Mouse (Mus musculus) forebrain, embryonic 15.5 days (tissue): Measurements from ENCODE around the gene 9330161L09Rik. TPM values are rescaled to one million over a fixed set of nuclear protein-coding genes. Genes with fewer than 3 reads are reported as not detected.
"Not testable (repeated sequence)": the region's sequence is repeated elsewhere in the genome, so short reads cannot be mapped to it uniquely, and the experiment has no call there.

ENCODE experiments used
- ATAC-seq: fragments of 200-750 bp; cut with Nextera tagmentation; replicated peaks from 2 replicates; pipeline ENCODE4 v1.8.0; 2017; ENCODE audit warnings: mild to moderate bottlenecking, moderate TSS enrichment, moderate library complexity
- H3K27ac ChIP-seq: fragments of 300-500 bp; sonication (generic); replicated peaks from 2 replicates; pipeline ENCODE4 v1.5.1; 2015; ENCODE audit warnings: mild to moderate bottlenecking, inconsistent platforms
- H3K27me3 ChIP-seq: fragments of 300-500 bp; sonication (generic); 2 replicates; pipeline ENCODE4 v1.6.1; 2015; ENCODE audit warnings: inconsistent platforms
- H3K36me3 ChIP-seq: fragments of 300-500 bp; sonication (generic); 2 replicates; pipeline ENCODE4 v1.6.1; 2015; ENCODE audit warnings: mild to moderate bottlenecking, inconsistent platforms
- H3K4me1 ChIP-seq: fragments of 300-500 bp; sonication (generic); 2 replicates; pipeline ENCODE4 v1.6.1; 2015; ENCODE audit warnings: inconsistent platforms
- H3K4me2 ChIP-seq: fragments of 300-500 bp; sonication (generic); replicated peaks from 2 replicates; pipeline ENCODE4 v1.6.1; 2015; ENCODE audit warnings: mild to moderate bottlenecking, inconsistent platforms
- H3K4me3 ChIP-seq: fragments of 300-500 bp; sonication (generic); 2 replicates; pipeline ENCODE4 v1.5.1; 2015; ENCODE audit warnings: mild to moderate bottlenecking, inconsistent platforms
- H3K9ac ChIP-seq: fragments of 300-500 bp; sonication (generic); replicated peaks from 2 replicates; pipeline ENCODE4 v1.6.1; 2015; ENCODE audit warnings: mild to moderate bottlenecking, inconsistent platforms
- H3K9me3 ChIP-seq: fragments of 300-500 bp; sonication (generic); 2 replicates; pipeline ENCODE4 v1.6.1; 2016; ENCODE audit warnings: inconsistent platforms
- WGBS: fragments of 180-500 bp; shearing (Covaris S2); methylation state at CpG from one replicate; pipeline ENCODE4 v1.1.7; 2015; ENCODE audit warnings: mixed read lengths; 5-methylcytosine and 5-hydroxymethylcytosine counted together
- polyA plus RNA-seq: library from polyadenylated mRNA; unstranded; fragments of >200 nt; fragmentation: Nextera tagmentation; extraction: Ambion mirVana; gene quantifications from 2 replicates; pipeline ENCODE4 v1.2.1, GENCODE M21; 2015

Gene 9330161L09Rik
- polyA plus RNA-seq, result 0.69 and 1.1 TPM in 2 replicates

DNA sequence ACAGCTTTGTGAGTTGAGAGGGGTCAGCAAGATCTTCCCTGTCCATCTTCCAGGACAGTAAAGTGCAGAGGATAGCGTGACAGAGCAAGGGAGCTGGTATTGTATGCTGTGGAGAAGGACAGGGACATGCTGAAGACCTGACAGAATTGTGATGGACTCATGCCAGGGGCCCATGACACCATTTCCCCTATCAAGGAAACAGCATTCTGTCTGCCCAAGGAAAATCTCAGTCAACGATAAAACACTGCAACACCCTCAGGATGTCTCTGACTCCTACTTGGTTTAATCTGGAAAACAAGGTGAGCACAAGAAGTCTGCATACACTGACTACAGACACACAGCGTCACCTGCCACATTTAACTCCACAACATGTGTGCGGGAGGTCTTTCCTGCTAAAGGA lies at the start of gene 9330161L09Rik:
TSS of gene 9330161L09Rik (minus strand) at position 101 of the 400 bp plus-strand sequence.
- peaks cover 85% of the 10 kb centered on the region for H3K36me3 ChIP-seq
- H3K27me3 ChIP-seq, result no peaks in the 10 kb centered on the region
- H3K4me3 ChIP-seq, result no peak within 1 kb of the TSS
- no peaks in the 10 kb centered on the region for H3K9me3 ChIP-seq
- no peak within 1 kb of the TSS for H3K27ac ChIP-seq
- ATAC-seq, result no peak
- H3K9ac ChIP-seq, result no peak within 1 kb of the TSS
- WGBS, result 97% methylated on average over 4 of the region's 4 CpGs
- no peaks in the 10 kb centered on the region for H3K4me1 ChIP-seq
- no peak within 1 kb of the TSS for H3K4me2 ChIP-seq

DNA sequence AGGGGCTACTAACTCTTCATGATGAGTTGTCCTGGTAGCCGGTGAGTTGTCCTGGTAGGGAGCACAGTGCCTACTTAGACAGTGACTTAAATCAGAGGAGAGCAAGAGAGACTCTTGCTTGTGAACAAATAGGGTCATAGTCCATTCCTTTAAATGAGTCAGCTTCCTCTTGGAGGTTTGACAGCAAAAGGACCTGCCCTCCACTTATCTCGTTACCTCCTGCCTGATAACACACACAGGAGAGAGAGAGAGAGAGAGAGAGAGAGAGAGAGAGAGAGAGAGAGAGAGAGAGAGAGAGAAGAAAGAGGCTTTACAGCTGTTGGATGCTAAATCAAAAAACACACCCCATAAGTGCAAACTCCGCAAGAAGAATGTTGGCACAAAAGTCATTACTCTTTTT lies 49.5 kb upstream of the 9330161L09Rik start, which contains the start of gene Ifi27l2b:
TSS of gene Ifi27l2b (minus strand) at position 84 of the 400 bp plus-strand sequence.
- no peak within 1 kb of the TSS for H3K27ac ChIP-seq
- no peaks in the 10 kb centered on the region for H3K4me1 ChIP-seq
- H3K36me3 ChIP-seq, result no peaks in the 10 kb centered on the region
- no peaks in the 10 kb centered on the region for H3K9me3 ChIP-seq
- 69% methylated on average over 3 of the region's 3 CpGs for WGBS
- no peaks in the 10 kb centered on the region for H3K27me3 ChIP-seq
- no peak within 1 kb of the TSS for H3K9ac ChIP-seq
- H3K4me2 ChIP-seq, result no peak within 1 kb of the TSS
- H3K4me3 ChIP-seq, result no peak within 1 kb of the TSS
- no peak for ATAC-seq

DNA sequence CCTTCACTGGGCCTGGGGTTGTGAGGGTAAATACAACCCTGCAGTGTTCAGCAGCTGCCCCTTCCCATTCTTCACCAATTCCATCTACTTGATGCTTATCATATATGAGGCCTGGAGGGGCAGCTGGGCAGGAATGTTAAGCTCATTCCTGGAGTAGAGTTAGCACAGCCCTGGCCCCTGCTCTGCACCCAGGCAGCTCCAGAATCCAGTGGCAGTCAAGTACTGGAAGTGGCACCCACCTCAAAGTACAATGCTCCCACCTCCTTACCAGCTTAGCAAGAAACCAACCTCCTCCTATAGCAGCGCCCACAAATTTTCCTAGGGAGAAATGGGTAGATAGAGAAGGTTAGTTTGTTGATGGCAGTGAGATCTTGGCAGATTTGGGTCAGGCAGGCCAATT lies 49.1 kb upstream of the 9330161L09Rik start:
- H3K9me3 ChIP-seq, H3K9ac ChIP-seq, H3K27me3 ChIP-seq, H3K4me1 ChIP-seq, H3K36me3 ChIP-seq, H3K4me2 ChIP-seq, ATAC-seq, H3K27ac ChIP-seq, H3K4me3 ChIP-seq: not testable (repeated sequence)
- no CpG with 5 or more reads among the region's 1 CpGs for WGBS

DNA sequence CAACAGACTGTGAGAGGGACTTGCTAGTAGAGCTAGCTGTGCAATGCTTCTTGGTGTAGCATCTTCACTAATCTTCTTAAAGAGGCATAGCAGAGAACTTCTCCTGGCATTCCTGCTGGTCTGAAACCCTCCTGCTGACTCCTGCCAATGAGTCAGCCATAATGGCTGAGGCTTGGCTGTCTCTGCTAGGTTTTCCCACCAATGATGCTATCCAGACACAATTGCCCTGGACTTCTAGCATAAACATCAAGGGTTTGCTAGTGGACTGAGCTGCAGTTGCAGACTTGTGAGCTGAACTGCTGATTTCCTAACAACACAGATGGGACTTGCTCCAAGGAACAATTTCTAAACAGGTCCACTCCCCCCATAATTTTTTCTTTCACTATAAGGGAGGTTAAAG lies 45.7 kb upstream of the 9330161L09Rik start:
- Histone ChIP-seq H3K4me1 (no peaks in the 10 kb centered on the region), H3K9me3 (no peaks in the 10 kb centered on the region), H3K4me2 (no peak overlapping the region), H3K27ac (no peak overlapping the region), H3K9ac (no peak overlapping the region), H3K36me3 (no peaks in the 10 kb centered on the region), H3K4me3 (no peak overlapping the region), H3K27me3 (no peaks in the 10 kb centered on the region)
- ATAC-seq, result no peak

DNA sequence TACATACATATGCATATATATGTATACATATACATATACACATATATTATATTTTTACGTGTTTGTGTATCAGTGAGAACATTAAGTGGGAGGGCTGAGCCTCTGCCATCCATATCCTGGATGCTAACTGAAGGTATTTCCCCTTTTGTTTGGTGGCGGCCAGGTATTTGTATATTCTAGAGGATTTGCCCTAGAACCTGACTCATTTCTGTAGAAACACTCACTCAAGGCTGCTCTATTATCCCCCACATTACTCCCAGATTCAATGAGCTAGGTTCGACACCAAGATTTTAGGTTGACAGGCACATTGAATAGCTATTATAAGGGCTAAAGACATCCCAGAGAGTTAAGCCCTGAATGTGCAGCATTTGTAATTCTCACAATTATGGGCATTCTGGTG lies 37.4 kb upstream of the 9330161L09Rik start:
- no peak overlapping the region for H3K9ac ChIP-seq
- ATAC-seq, result no peak
- H3K36me3 ChIP-seq, result no peaks in the 10 kb centered on the region
- H3K27me3 ChIP-seq, result no peaks in the 10 kb centered on the region
- 72% methylated on average over 3 of the region's 3 CpGs for WGBS
- no peak overlapping the region for H3K4me2 ChIP-seq
- H3K4me1 ChIP-seq, result no peaks in the 10 kb centered on the region
- H3K27ac ChIP-seq, result no peak overlapping the region
- H3K9me3 ChIP-seq, result no peaks in the 10 kb centered on the region
- no peak overlapping the region for H3K4me3 ChIP-seq

DNA sequence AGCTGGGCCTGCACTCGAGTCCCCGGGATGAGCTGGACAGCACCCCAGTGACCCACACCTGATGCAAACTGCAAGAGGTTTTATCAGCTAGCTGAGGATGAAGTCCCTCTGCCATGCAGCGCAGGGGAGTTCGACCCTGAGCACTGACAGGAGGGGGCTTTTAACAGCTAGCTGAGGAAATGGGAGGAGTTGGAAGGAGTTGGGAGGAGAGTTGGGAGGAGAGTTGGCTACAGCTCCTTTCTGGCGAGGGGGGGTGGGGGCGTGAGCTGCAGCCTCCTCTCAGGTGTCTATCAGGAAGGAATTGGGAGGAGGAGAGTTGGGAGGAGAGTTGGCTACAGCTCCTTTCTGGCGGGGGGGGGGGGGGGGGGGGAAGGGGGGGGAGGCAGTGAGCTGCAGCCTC lies 36.6 kb upstream of the 9330161L09Rik start:
- H3K27ac ChIP-seq, H3K27me3 ChIP-seq, H3K4me3 ChIP-seq, ATAC-seq, H3K4me2 ChIP-seq, H3K4me1 ChIP-seq, H3K9me3 ChIP-seq, H3K9ac ChIP-seq, H3K36me3 ChIP-seq: not testable (repeated sequence)
- 49% methylated on average over 6 of the region's 7 CpGs for WGBS

DNA sequence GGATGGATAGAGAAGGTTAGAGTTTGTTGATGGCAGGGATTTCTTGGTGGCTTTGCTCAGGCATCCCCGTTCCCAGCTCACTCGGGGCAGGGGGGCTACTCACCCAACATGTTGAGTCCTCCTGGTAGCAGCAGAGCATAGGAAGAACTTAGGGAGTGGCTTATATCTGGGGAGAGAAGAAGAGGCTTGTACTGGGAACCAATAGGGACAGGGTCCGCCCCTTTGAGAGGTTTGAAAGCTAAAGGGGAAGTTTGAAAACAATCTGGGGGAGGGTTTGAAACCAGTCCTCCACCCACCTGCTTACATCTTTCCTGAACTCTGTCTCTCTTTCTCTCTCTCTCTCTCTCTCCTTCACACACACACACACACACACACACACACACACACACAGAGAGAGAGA lies 35.9 kb upstream of the 9330161L09Rik start, which contains the start of gene Ifi27l2a:
TSS of gene Ifi27l2a (minus strand) at position 157 of the 400 bp plus-strand sequence.
- WGBS, result 64% methylated on average over 3 of the region's 3 CpGs
- ATAC-seq, result no peak

DNA sequence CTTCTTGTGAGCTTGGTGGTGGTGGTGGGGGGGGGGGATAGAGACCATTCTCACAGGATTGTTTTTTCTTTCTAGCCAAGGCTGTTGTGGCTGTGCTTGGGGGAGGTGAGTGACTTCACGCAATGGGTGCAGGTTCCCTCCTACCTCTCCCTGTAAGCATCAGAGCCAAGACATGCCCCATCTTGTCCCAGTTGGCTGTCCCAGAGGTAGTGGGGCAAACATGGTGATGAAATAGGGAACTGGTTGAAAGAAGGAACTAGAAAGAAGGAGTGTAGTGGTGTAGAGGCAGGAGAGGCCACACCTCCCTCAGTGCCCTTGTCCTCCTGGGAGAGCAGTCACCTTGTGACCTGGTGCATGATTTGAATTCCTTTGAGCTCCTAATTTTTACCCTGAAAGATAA lies 30.0 kb upstream of the 9330161L09Rik start:
- no peaks in the 10 kb centered on the region for H3K36me3 ChIP-seq
- ATAC-seq, result no peak
- no peak overlapping the region for H3K27ac ChIP-seq
- no peak overlapping the region for H3K9ac ChIP-seq
- H3K4me2 ChIP-seq, result no peak overlapping the region
- no peak overlapping the region for H3K4me3 ChIP-seq
- no peaks in the 10 kb centered on the region for H3K4me1 ChIP-seq
- WGBS, result 92% methylated on average over 1 of the region's 1 CpGs
- no peaks in the 10 kb centered on the region for H3K27me3 ChIP-seq
- H3K9me3 ChIP-seq, result no peaks in the 10 kb centered on the region

More for the DNA sequence above, 35.9 kb upstream of the 9330161L09Rik start, which contains the start of gene Ifi27l2a:
- Histone ChIP-seq H3K27me3 (no peaks in the 10 kb centered on the region), H3K4me3 (no peak within 1 kb of the TSS), H3K27ac (no peak within 1 kb of the TSS), H3K9ac (no peak within 1 kb of the TSS), H3K4me2 (no peak within 1 kb of the TSS), H3K9me3 (no peaks in the 10 kb centered on the region), H3K36me3 (no peaks in the 10 kb centered on the region), H3K4me1 (no peaks in the 10 kb centered on the region)

DNA sequence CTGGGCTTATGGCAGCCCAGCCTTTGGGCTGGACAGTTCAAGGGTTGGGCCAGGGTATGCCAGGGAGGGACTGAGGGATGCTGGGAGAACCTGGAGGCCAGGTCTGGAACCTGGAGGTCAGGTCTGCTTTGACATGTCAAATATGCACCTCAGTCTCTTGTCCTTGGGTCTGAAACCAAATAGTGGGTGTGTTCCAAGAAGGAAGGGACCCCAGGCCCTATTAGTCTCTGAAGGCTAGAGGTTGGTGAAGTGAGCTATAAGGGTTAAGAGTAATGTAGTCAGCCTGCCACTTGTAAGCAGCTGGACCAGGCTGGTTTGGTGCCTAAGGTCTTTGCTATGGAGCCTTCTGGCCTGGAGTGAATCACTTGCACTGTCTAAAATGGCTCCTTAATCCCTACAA lies 27.2 kb upstream of the 9330161L09Rik start:
- H3K27ac ChIP-seq, result no peak overlapping the region
- no peak overlapping the region for H3K4me3 ChIP-seq
- no peak for ATAC-seq
- H3K36me3 ChIP-seq, result no peaks in the 10 kb centered on the region
- no peaks in the 10 kb centered on the region for H3K9me3 ChIP-seq
- no peaks in the 10 kb centered on the region for H3K4me1 ChIP-seq
- H3K9ac ChIP-seq, result no peak overlapping the region
- no peak overlapping the region for H3K4me2 ChIP-seq
- no peaks in the 10 kb centered on the region for H3K27me3 ChIP-seq

DNA sequence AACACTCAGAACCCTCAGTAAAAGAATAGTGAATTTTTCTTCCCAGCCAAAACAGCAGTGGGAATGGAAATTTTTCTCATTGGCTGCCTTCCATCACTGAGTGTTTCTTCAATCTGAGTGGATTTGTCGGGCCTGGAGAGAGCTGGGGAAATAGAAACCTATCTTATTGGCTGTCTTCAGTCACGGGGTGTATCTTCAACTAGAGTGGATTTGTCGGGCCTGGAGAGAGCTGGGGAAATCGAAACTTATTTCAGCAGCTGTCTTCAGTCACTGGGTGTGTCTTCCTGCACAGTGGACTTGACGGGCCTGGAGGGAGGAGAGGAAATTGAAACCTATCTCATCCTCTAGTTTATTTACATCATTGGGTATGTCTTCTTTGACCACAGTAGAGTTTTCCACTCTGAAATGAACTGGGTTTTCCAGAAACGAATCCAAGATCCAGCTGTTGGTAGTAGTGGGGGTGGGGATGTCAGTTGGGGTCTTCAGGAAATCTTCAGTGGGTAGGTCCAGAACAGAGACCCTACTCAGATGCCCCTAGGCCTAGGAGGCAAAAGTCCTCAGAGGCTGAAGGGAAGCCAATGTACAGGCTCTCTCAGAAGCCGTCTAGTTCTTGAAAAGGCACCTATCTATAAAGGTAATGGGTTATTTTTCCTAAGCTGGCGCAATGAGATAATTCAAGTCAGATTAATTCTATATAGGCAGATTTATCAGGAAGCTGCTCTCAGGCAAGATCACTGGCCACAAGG lies 26.5 kb upstream of the 9330161L09Rik start, which contains the start of gene Ifi27:
TSS of gene Ifi27 (plus strand) at position 226 of the 746 bp plus-strand sequence.
- H3K4me2 ChIP-seq, result no peak within 1 kb of the TSS
- H3K9ac ChIP-seq, result no peak within 1 kb of the TSS
- no peak within 1 kb of the TSS for H3K4me3 ChIP-seq
- ATAC-seq, result no peak
- H3K27me3 ChIP-seq, result no peaks in the 10 kb centered on the region
- H3K36me3 ChIP-seq, result no peaks in the 10 kb centered on the region
- 77% methylated on average over 8 of the region's 8 CpGs for WGBS
- H3K4me1 ChIP-seq, result no peaks in the 10 kb centered on the region
- no peaks in the 10 kb centered on the region for H3K9me3 ChIP-seq
- H3K27ac ChIP-seq, result no peak within 1 kb of the TSS

DNA sequence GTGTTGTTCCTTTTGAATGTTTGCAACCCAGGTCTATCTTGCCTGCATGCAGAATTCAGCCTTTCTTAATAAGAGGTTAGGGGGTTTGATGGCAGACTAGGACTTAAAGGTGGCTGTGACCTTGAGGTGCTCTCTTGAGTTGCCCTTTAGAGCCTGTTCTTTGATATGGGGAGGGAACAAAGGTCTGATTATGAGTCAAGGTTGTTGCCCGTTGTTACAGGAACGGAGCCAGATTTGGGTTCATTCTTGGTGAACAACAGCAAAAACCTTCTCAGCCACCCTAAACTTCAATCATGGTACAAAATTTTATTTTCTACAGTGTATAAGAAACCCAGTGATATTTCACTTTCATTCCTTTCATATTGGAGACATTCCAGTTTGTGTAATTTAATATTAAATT lies 25.8 kb upstream of the 9330161L09Rik start:
- ATAC-seq, result no peak
- H3K4me2 ChIP-seq, result no peak overlapping the region
- no peak overlapping the region for H3K27ac ChIP-seq
- H3K9ac ChIP-seq, result no peak overlapping the region
- no peaks in the 10 kb centered on the region for H3K36me3 ChIP-seq
- no peaks in the 10 kb centered on the region for H3K27me3 ChIP-seq
- H3K4me3 ChIP-seq, result no peak overlapping the region
- H3K9me3 ChIP-seq, result no peaks in the 10 kb centered on the region
- WGBS, result 83% methylated on average over 2 of the region's 2 CpGs
- no peaks in the 10 kb centered on the region for H3K4me1 ChIP-seq

DNA sequence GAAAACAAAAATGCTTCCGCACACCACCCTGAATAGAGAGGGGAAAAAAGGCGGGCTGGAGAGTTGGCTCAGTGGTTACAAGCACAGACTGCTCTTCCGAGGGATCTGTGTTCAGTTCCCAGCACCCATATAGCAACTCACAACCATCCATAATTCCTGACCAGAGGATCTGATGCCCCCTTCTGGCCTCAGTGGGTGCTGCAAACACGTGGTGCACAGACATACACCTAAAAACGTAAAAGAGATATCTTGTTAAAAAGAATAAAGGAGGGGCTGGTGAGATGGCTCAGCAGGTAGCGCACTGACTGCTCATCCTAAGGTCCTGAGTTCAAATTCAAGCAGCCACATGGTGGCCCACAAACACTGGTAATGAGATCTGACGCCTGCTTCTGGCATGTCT lies 19.1 kb upstream of the 9330161L09Rik start:
- Histone ChIP-seq H3K9ac (no peak overlapping the region), H3K9me3 (no peaks in the 10 kb centered on the region), H3K27me3 (no peaks in the 10 kb centered on the region), H3K4me1 (peaks cover 31% of the 10 kb centered on the region), H3K27ac (no peak overlapping the region), H3K4me3 (no peak overlapping the region), H3K36me3 (peaks cover 14% of the 10 kb centered on the region), H3K4me2 (no peak overlapping the region)
- WGBS, result 90% methylated on average over 7 of the region's 7 CpGs
- no peak for ATAC-seq
